Mouse (Mus musculus) liver, embryonic 14.5 days (tissue): ENCODE data around the gene Arid2.

Source experiments
- CTCF ChIP-seq: IDR thresholded peaks from 2 replicates; pipeline ENCODE4 v1.5.1; 2016; ENCODE audit warnings: antibody characterized with exemption, low read depth, control low read depth
- EP300 ChIP-seq: IDR thresholded peaks from 2 replicates; pipeline ENCODE4 v1.6.1; 2016; ENCODE audit warnings: antibody characterized with exemption, low read depth

DNA sequence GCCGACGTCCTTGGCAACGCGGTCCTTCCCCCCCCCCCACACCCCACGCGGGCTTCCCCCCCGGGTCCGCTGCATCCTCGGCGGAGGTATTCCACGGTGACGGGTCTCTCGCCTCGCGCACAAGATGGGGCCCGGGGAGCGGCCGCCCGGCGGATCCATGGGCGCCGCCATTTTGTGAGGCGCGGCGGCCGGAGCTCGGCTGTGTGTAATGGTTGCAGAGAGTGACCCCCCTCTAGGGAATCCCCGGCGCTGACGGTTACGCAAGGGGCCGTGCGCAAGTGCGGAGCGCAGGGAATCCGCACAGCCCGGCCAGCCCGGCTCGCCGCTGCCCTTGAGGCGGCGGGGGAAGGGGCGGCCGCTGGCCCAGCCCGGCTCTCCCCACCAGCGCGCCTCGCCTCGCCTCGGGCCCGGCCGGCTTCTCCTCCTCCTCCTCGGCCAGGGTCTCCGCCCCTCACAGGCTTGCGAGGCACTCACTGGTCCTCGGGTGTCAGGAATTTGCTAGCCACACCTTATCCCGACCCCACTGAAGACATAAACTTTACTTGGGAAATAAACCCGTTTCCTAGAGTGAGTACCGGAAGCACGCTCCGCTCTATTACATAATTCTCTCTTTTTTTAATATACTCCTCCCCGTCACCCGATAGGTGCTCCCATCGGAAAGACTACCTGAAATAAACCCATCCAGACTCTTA, 1.8 kb upstream of the Arid2 start:
- no peak for TF ChIP-seq CTCF
- TF ChIP-seq EP300, result no peak
